Mouse (Mus musculus): ENCODE measurements at regions not wholly inside any gene's neighbourhood (a gene's known extent, or its start where the extent isn't known, plus 50 kb on each side); places are given as distances from the start of the nearest gene placed in this dataset.

DNA sequence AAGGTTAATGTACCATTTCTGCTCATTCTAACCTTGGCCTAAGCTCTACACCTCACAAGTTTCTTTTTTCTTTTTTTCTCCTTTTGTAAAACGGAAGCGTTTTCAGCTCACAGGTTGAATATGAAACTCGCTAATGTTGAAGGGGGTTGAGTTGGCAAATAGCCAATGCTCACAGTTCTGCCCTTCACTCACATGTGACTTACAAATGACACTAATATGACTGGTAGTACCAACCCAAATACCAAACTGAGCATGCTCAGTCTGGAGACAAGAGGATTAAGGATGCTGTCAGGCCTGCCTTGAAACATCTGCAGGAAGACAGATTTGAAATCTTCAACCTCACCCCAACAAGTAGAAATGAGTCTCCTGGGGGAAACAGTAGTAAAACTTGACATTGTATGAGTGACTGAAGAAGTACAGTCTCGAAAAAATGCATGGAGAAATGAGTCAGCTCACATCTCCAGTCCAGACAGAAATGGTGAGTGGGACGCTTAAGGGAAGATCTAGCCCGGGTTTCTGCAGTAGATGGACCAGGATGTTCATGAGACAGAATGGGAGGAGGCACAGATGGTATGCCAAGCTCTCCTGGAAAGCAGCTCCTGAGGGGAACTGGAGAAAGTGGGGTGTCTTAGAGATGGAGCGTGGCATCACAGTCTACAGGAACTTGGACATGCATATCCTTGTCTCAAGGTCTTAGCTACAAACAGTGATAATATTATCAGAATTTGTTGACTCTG, 120.9 kb upstream of the Parp11 start:
- DNase-seq (ENCODE audit: low spot score) (no peak), ATAC-seq (no peak)
- Histone ChIP-seq H3K27me3 (replicated peaks; ENCODE audit: insufficient read depth, low read length) (no peaks in the 10 kb centered on the region), H3K4me1 (ENCODE audit: insufficient read depth, low read depth, low read length) (peaks cover 9% of the 10 kb centered on the region; the same call in 1 of the 2 replicates), H3K4me3 (ENCODE audit: low read depth, low read length) (no peak overlapping the region), H3K9ac (replicated peaks; ENCODE audit: low read depth) (no peak overlapping the region), H3K27ac (ENCODE audit: low read length) (peak overlapping the region; percentile 11; the same call in 1 of the 2 replicates), H3K36me3 (ENCODE audit: insufficient read depth, low read length) (no peaks in the 10 kb centered on the region), H3K4me2 (replicated peaks; ENCODE audit: low read depth, low read length) (no peak overlapping the region), H3K9me3 (ENCODE audit: low read length) (no peaks in the 10 kb centered on the region)
- TF ChIP-seq CTCF (IDR thresholded peaks at IDR 0.05) = no peak
- no peak for TF ChIP-seq EP300 (IDR thresholded peaks at IDR 0.05)
- WGBS = 57% methylated on average over 7 of the region's 7 CpGs

DNA sequence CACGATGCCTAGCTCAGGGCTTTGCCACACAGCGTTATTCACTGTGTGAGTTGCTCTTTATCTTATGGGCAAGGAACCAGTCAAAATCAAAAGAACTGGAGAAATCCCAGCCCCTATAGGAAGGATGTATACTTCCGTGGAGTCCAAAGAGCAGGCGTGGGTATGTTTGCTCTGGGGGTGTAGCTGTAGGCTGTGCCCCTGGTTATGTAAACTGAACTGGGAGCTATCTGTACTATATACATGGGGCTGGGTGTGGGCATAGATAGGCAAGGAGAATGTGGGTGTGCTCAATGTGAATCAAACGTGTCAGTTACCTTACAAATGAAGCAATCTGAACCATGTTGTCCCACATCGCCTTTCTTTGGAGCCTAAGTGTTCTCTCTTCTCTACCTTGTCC, 120.3 kb upstream of the Parp11 start:
- ATAC-seq (no peak), DNase-seq (ENCODE audit: low spot score) (no peak)
- Histone ChIP-seq H3K27ac (ENCODE audit: low read length) (peak overlapping the region; percentile 11; the same call in 1 of the 2 replicates), H3K4me3 (ENCODE audit: low read depth, low read length) (no peak overlapping the region), H3K36me3 (ENCODE audit: insufficient read depth, low read length) (no peaks in the 10 kb centered on the region), H3K4me2 (replicated peaks; ENCODE audit: low read depth, low read length) (no peak overlapping the region), H3K27me3 (replicated peaks; ENCODE audit: insufficient read depth, low read length) (no peaks in the 10 kb centered on the region), H3K9me3 (ENCODE audit: low read length) (no peaks in the 10 kb centered on the region), H3K4me1 (ENCODE audit: insufficient read depth, low read depth, low read length) (peaks cover 13% of the 10 kb centered on the region; the same call in 1 of the 2 replicates), H3K9ac (replicated peaks; ENCODE audit: low read depth) (no peak overlapping the region)
- TF ChIP-seq EP300 (IDR thresholded peaks at IDR 0.05) (no peak), CTCF (IDR thresholded peaks at IDR 0.05) (no peak)
- 45% methylated on average over 6 of the region's 6 CpGs for WGBS

DNA sequence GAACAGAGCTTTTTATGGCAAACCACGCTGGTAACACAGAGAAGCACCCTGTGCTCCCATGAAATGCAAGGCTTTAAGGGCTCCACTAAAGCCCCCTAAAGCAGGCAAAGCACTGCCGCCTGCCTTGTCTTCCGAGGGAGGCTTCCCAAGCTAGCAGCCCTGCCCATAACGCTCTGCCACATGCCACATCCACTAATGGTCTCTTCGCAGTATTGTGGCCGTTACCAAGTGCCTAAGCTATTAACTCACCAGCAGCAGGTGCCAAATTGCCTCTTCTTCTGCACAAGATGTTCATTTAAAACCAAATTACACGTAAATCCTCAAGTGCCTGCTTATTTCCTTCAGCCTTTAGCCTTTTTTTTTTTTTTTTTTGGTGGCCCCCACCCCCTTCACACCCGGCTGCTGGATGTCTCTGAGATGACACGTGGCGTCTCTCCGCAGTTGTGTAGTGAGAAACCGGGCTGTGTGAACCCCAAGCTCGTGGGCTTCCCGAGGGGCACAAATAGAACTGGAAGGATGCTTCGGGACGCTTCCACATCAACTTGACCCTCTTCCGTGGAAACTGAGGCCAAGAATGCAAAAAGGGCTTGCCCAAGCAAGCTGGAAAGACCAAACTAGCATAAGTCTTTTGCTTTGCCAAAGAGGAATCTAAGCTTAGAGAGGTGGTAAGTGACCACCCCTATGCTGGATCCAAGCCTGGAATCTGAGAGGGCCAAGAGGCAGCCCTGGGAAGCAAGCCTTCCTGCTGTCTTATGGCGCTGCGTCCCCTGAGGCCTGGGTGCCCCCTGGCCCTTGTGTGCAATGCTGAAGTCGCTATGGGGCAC, 117.2 kb upstream of the Parp11 start:
- Histone ChIP-seq H3K9me3 (ENCODE audit: low read length) (no peaks in the 10 kb centered on the region), H3K27ac (ENCODE audit: low read length) (peak overlapping the region; percentile 94), H3K4me1 (ENCODE audit: insufficient read depth, low read depth, low read length) (peaks cover 18% of the 10 kb centered on the region; the same call in 1 of the 2 replicates), H3K4me3 (ENCODE audit: low read depth, low read length) (no peak overlapping the region), H3K9ac (replicated peaks; ENCODE audit: low read depth) (no peak overlapping the region; the same call in 1 of the 2 replicates), H3K4me2 (replicated peaks; ENCODE audit: low read depth, low read length) (peak overlapping the region; percentile 49), H3K27me3 (replicated peaks; ENCODE audit: insufficient read depth, low read length) (no peaks in the 10 kb centered on the region), H3K36me3 (ENCODE audit: insufficient read depth, low read length) (no peaks in the 10 kb centered on the region)
- DNase-seq (ENCODE audit: low spot score) = peak; percentile 37
- 0 out of 2 replicates have a peak, but pooled peaks have one; percentile 19 for TF ChIP-seq EP300 (IDR thresholded peaks at IDR 0.05)
- no peak for TF ChIP-seq CTCF (IDR thresholded peaks at IDR 0.05)
- 35% methylated on average over 20 of the region's 20 CpGs for WGBS
- 0 out of 2 replicates have a peak, but pooled peaks have one; percentile 11 for ATAC-seq

DNA sequence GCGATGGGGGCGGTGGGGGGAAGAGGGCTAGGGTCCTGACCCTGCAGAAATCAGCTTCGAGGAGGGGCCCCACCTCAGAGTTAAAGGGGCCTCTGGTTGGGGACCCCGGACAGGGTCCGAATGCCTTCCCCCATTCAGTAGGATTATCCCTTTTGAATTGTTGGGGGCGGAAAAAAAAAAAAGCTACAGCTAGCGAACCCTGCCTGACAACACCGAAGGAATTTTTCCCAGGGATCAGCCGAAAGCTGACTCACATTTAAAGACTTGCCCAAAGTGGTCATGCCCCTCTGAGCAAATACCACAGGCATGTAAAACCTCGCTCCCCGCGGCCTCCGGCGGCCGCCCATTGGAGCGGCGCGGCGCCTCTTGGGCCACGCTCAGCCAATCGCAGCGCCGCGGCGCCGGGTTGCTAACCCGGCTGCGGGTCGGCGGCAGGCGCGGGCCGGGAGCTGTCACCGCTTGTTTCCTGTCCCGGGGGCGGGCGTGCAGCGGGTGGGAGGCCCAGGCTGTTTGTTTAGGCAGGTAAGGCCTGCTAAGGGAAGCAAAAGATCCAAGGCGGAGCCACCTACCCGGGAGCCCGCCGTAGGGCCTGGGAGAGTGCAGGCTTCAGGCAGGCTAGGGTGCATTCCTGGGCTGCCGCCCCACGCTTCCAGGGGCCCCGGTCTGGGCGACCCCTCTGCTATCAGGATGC, 116.5 kb upstream of the Parp11 start:
- no peaks in the 10 kb centered on the region for H3K9me3 ChIP-seq (ENCODE audit: low read length)

DNA sequence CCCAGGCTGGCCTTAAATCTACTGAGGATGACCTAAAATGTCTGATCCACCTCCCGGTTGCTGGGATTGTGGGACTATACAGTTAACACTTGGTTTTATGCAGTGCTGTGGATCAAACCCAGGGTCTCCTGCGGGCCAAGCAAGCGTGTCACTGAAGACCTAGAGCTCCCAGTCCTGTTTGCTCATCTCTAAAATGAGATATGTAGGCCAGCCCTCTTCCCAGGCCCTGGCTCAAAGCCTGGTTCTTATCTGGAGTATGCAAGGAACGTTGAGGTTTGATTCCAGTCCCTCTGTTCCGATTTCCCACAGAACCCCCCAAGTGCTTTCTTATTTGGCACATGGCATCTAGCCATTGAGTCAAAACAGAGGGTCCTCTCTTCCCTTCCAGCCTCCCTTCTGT, 115.5 kb upstream of the Parp11 start:
- Histone ChIP-seq H3K36me3 (ENCODE audit: insufficient read depth, low read length) (no peaks in the 10 kb centered on the region), H3K27me3 (replicated peaks; ENCODE audit: insufficient read depth, low read length) (no peaks in the 10 kb centered on the region), H3K9ac (replicated peaks; ENCODE audit: low read depth) (no peak overlapping the region), H3K9me3 (ENCODE audit: low read length) (no peaks in the 10 kb centered on the region), H3K4me2 (replicated peaks; ENCODE audit: low read depth, low read length) (no peak overlapping the region), H3K4me1 (ENCODE audit: insufficient read depth, low read depth, low read length) (peaks cover 16% of the 10 kb centered on the region; the same call in 1 of the 2 replicates), H3K27ac (ENCODE audit: low read length) (peak overlapping the region; percentile 88), H3K4me3 (ENCODE audit: low read depth, low read length) (no peak overlapping the region)
- TF ChIP-seq EP300 (IDR thresholded peaks at IDR 0.05) = no peak; the same call in none of the 2 replicates
- no peak for TF ChIP-seq CTCF (IDR thresholded peaks at IDR 0.05)
- ATAC-seq = no peak
- 57% methylated on average over 5 of the region's 5 CpGs for WGBS
- no peak for DNase-seq (ENCODE audit: low spot score)

More for the DNA sequence above, 116.5 kb upstream of the Parp11 start:
- TF ChIP-seq CTCF (IDR thresholded peaks at IDR 0.05) (no peak), EP300 (IDR thresholded peaks at IDR 0.05) (peak; percentile 82)
- Histone ChIP-seq H3K4me3 (ENCODE audit: low read depth, low read length) (peak overlapping the region; percentile 19), H3K36me3 (ENCODE audit: insufficient read depth, low read length) (no peaks in the 10 kb centered on the region), H3K27ac (ENCODE audit: low read length) (peak overlapping the region; percentile 94), H3K4me2 (replicated peaks; ENCODE audit: low read depth, low read length) (peak overlapping the region; percentile 49), H3K4me1 (ENCODE audit: insufficient read depth, low read depth, low read length) (peaks cover 18% of the 10 kb centered on the region; the same call in 1 of the 2 replicates), H3K27me3 (replicated peaks; ENCODE audit: insufficient read depth, low read length) (no peaks in the 10 kb centered on the region), H3K9ac (replicated peaks; ENCODE audit: low read depth) (peak overlapping the region; percentile 6; the same call in 1 of the 2 replicates)
- ATAC-seq (peak; percentile 96), DNase-seq (ENCODE audit: low spot score) (peak; percentile 97)
- 0% methylated on average over 36 of the region's 46 CpGs for WGBS

Data from lung, postnatal 0 days (tissue).